Mouse (Mus musculus): ENCODE data around the gene Pcnx2.

Gene Pcnx2

GRCm38 (mm10) chr8:125755896-125756295 lies 142.2 kb downstream of the Pcnx2 start:
- no peak for DNase-seq (ENCODE audit: low spot score)

- no peak for DNase-seq (ENCODE audit: low spot score)
These were observed 147.3 kb downstream of the Pcnx2 start for GRCm38 (mm10) chr8:125750846-125751245.

- DNase-seq (ENCODE audit: low spot score) = no peak
These were observed 150.7 kb downstream of the Pcnx2 start for GRCm38 (mm10) chr8:125747390-125747789.

GRCm38 (mm10) chr8:125744914-125745576 lies 153.1 kb downstream of the Pcnx2 start:
- no peak for DNase-seq (ENCODE audit: low spot score)

GRCm38 (mm10) chr8:125742406-125742805 lies 155.7 kb downstream of the Pcnx2 start:
- no peak for DNase-seq (ENCODE audit: low spot score)

- DNase-seq (ENCODE audit: low spot score) = no peak
These were observed 156.3 kb downstream of the Pcnx2 start for GRCm38 (mm10) chr8:125741855-125742254.

GRCm38 (mm10) chr8:125741377-125741776 lies 156.7 kb downstream of the Pcnx2 start:
- DNase-seq (ENCODE audit: low spot score) = no peak

GRCm38 (mm10) chr8:125740655-125741054 lies 157.5 kb downstream of the Pcnx2 start:
- DNase-seq (ENCODE audit: low spot score) = no peak

GRCm38 (mm10) chr8:125738956-125739355 lies 159.2 kb downstream of the Pcnx2 start:
- DNase-seq (ENCODE audit: low spot score) = no peak

- peak; percentile 78 for DNase-seq (ENCODE audit: low spot score)
These were observed 163.9 kb downstream of the Pcnx2 start for GRCm38 (mm10) chr8:125733964-125734956.

GRCm38 (mm10) chr8:125729746-125730145 lies 168.4 kb downstream of the Pcnx2 start, which contains the start of gene Ntpcr:
Gene Ntpcr (plus strand): TSS chr8:125729963.
- no peak for DNase-seq (ENCODE audit: low spot score)

GRCm38 (mm10) chr8:125727797-125728196 lies 170.3 kb downstream of the Pcnx2 start:
- DNase-seq (ENCODE audit: low spot score) = no peak

- DNase-seq (ENCODE audit: low spot score) = no peak
These were observed 171.1 kb downstream of the Pcnx2 start for GRCm38 (mm10) chr8:125726986-125727385.

- DNase-seq (ENCODE audit: low spot score) = no peak
These were observed 172.0 kb downstream of the Pcnx2 start for GRCm38 (mm10) chr8:125726143-125726542.

- no peak for DNase-seq (ENCODE audit: low spot score)
These were observed 172.9 kb downstream of the Pcnx2 start for GRCm38 (mm10) chr8:125725037-125725820.

- no peak for DNase-seq (ENCODE audit: low spot score)
These were observed 174.7 kb downstream of the Pcnx2 start for GRCm38 (mm10) chr8:125723437-125723836.

GRCm38 (mm10) chr8:125722675-125723074 lies 175.4 kb downstream of the Pcnx2 start:
- no peak for DNase-seq (ENCODE audit: low spot score)

- no peak for DNase-seq (ENCODE audit: low spot score)
These were observed 179.2 kb downstream of the Pcnx2 start for GRCm38 (mm10) chr8:125718914-125719313.

- DNase-seq (ENCODE audit: low spot score) = no peak
These were observed 181.5 kb downstream of the Pcnx2 start for GRCm38 (mm10) chr8:125716613-125717012.

GRCm38 (mm10) chr8:125716211-125716610 lies 181.9 kb downstream of the Pcnx2 start:
- DNase-seq (ENCODE audit: low spot score) = no peak

- no peak for DNase-seq (ENCODE audit: low spot score)
These were observed 186.6 kb downstream of the Pcnx2 start for GRCm38 (mm10) chr8:125711514-125711913.

- no peak for DNase-seq (ENCODE audit: low spot score)
These were observed 188.9 kb downstream of the Pcnx2 start for GRCm38 (mm10) chr8:125709171-125709570.
